Mouse (Mus musculus) embryonic facial prominence, embryonic 11.5 days (tissue): ENCODE results near the gene Arl8a. TPM values are rescaled to one million over a fixed set of nuclear protein-coding genes. Genes with fewer than 3 reads are reported as not detected.
A peak's percentile ranks its signal among the peaks of the same experiment; 100 is the strongest.

Source experiments
- ATAC-seq: fragments of 200-750 bp; cut with Nextera tagmentation; replicated peaks from 2 replicates; pipeline ENCODE4 v1.8.0; 2017; ENCODE audit warnings: low read depth; ENCODE audit not compliant: insufficient number of reproducible peaks, low FRiP score, low TSS enrichment
- DNase-seq: peaks from one replicate; pipeline ENCODE4 v3.0.0-alpha.2; 2015; ENCODE audit warnings: low spot score
- H3K27ac ChIP-seq: fragments of 300-500 bp; sonication (generic); replicated peaks from 2 replicates; pipeline ENCODE4 v1.5.1; 2014; ENCODE audit warnings: mild to moderate bottlenecking, low read depth, low read length, control low read depth
- H3K27me3 ChIP-seq: fragments of 300-500 bp; sonication (generic); 2 replicates; pipeline ENCODE4 v1.6.1; 2014; ENCODE audit warnings: mild to moderate bottlenecking, low read length, moderate library complexity, mixed read lengths; ENCODE audit not compliant: control insufficient read depth, insufficient read depth
- H3K36me3 ChIP-seq: fragments of 300-500 bp; sonication (generic); replicated peaks from 2 replicates; pipeline ENCODE4 v1.6.1; 2014; ENCODE audit warnings: low read depth, mild to moderate bottlenecking, low read length, moderate library complexity, mixed read lengths; ENCODE audit not compliant: control insufficient read depth, insufficient read depth
- H3K4me1 ChIP-seq: fragments of 300-500 bp; sonication (generic); 2 replicates; pipeline ENCODE4 v1.6.1; 2014; ENCODE audit warnings: low read length, mixed read lengths; ENCODE audit not compliant: control insufficient read depth, insufficient read depth
- H3K4me2 ChIP-seq: fragments of 300-500 bp; sonication (generic); 2 replicates; pipeline ENCODE4 v1.6.1; 2014; ENCODE audit warnings: low read depth, mild to moderate bottlenecking, control low read depth, low read length, moderate library complexity
- H3K4me3 ChIP-seq: fragments of 300-500 bp; sonication (generic); 2 replicates; pipeline ENCODE4 v1.5.1; 2014; ENCODE audit warnings: low read depth, low read length, control low read depth
- H3K9ac ChIP-seq: fragments of 300-500 bp; sonication (generic); replicated peaks from 2 replicates; pipeline ENCODE4 v1.6.1; 2014; ENCODE audit warnings: mild to moderate bottlenecking, control low read depth, low read length
- H3K9me3 ChIP-seq: fragments of 300-500 bp; sonication (generic); replicated peaks from 2 replicates; pipeline ENCODE4 v1.6.1; 2016; ENCODE audit warnings: mild to moderate bottlenecking, low read length, inconsistent platforms, mixed read lengths; ENCODE audit not compliant: control insufficient read depth
- WGBS: fragments of 180-500 bp; shearing (Covaris S2); extraction: QIAGEN DNeasy Blood & Tissue Kit; methylation state at CpG from one replicate; pipeline ENCODE4 v1.1.7; 2014; 5-methylcytosine and 5-hydroxymethylcytosine counted together
- polyA plus RNA-seq: library from polyadenylated mRNA; unstranded; fragments of >200 nt; fragmentation: Nextera tagmentation; extraction: Ambion mirVana; gene quantifications from 2 replicates; pipeline ENCODE4 v1.2.1, GENCODE M21; 2014

The Arl8a gene
- polyA plus RNA-seq, 1 experiment from 2014 or later = 44.2 TPM

- Histone ChIP-seq H3K9me3 (no peaks in the 10 kb centered on the region), H3K27ac (no peak overlapping the region), H3K9ac (no peak overlapping the region), H3K4me3 (no peak overlapping the region), H3K27me3 (no peaks in the 10 kb centered on the region), H3K36me3 (no peaks in the 10 kb centered on the region), H3K4me2 (no peak overlapping the region), H3K4me1 (peaks cover 9% of the 10 kb centered on the region)
- DNase-seq (no peak), ATAC-seq (no peak)
- WGBS = 66% methylated on average over 2 of the region's 2 CpGs
Measured at GRCm38 (mm10) chr1:135130376-135131018, 16.1 kb upstream of the Arl8a start.

DNA sequence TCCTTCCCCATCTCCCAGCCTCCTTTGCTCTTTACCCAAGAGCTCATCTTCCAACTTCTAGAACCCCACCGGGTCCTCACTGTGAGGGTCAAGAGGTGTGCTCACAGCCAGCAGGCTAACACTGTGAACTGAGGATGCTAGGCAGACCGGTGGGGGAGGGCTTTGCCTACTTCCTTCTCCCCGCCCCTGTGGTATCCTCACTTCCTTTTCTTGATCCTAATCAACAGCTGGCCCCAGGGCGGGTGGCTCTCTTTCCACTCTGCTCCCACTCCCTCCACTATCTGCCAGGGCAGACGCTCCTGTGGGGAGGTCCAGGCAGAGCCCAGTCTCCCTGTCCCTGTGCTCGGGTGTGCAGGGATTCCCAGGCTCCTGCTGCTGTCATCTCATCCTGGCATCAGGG is 15.6 kb upstream of the Arl8a start:
- H3K4me2 ChIP-seq = no peak overlapping the region; the same call in 1 of the 2 replicates
- DNase-seq = no peak
- H3K4me3 ChIP-seq = no peak overlapping the region
- no peaks in the 10 kb centered on the region for H3K9me3 ChIP-seq
- H3K4me1 ChIP-seq = peaks cover 9% of the 10 kb centered on the region
- no peaks in the 10 kb centered on the region for H3K36me3 ChIP-seq
- H3K27ac ChIP-seq = no peak overlapping the region
- H3K27me3 ChIP-seq = no peaks in the 10 kb centered on the region
- no peak overlapping the region for H3K9ac ChIP-seq
- no peak for ATAC-seq
- WGBS = 28% methylated on average over 6 of the region's 6 CpGs

GRCm38 (mm10) chr1:135131560-135131959 is 15.1 kb upstream of the Arl8a start:
- no peaks in the 10 kb centered on the region for H3K27me3 ChIP-seq
- H3K4me3 ChIP-seq = no peak overlapping the region
- H3K4me1 ChIP-seq = peaks cover 5% of the 10 kb centered on the region
- H3K4me2 ChIP-seq = no peak overlapping the region
- no peak overlapping the region for H3K9ac ChIP-seq
- DNase-seq = no peak
- WGBS = 65% methylated on average over 8 of the region's 8 CpGs
- no peaks in the 10 kb centered on the region for H3K9me3 ChIP-seq
- H3K27ac ChIP-seq = no peak overlapping the region
- no peak for ATAC-seq
- H3K36me3 ChIP-seq = no peaks in the 10 kb centered on the region

DNA sequence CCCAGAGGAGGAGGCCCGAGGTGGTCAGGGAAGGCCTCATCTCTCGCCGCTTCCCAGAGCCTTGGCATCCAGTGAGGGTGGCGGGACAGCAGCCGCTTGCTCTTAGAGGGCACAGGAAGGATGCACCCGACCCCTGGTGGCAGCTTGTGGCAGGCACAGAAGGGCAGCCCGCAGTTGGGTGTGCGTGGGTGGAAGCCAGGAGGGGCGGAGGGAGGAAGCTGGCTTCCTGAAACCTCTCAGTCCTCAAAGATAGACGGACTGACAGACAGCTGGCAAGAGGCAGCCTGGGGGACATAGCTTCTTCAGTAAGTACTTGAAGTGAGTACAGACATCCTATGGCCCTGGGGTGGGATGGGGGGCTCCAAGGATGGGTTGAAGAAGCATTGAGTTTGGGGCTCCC is 14.2 kb upstream of the Arl8a start, which contains the start of gene Ptpn7:
Gene Ptpn7 (plus strand): TSS at position 228 of the 400 bp plus-strand sequence.
- H3K9me3 ChIP-seq = no peaks in the 10 kb centered on the region
- no peak within 1 kb of the TSS for H3K4me2 ChIP-seq
- H3K4me1 ChIP-seq = peaks cover 2% of the 10 kb centered on the region
- no peak within 1 kb of the TSS for H3K27ac ChIP-seq
- H3K4me3 ChIP-seq = no peak within 1 kb of the TSS
- H3K9ac ChIP-seq = no peak within 1 kb of the TSS
- no peaks in the 10 kb centered on the region for H3K36me3 ChIP-seq
- no peaks in the 10 kb centered on the region for H3K27me3 ChIP-seq
- ATAC-seq (no peak), DNase-seq (no peak)
- 36% methylated on average over 10 of the region's 10 CpGs for WGBS

DNA sequence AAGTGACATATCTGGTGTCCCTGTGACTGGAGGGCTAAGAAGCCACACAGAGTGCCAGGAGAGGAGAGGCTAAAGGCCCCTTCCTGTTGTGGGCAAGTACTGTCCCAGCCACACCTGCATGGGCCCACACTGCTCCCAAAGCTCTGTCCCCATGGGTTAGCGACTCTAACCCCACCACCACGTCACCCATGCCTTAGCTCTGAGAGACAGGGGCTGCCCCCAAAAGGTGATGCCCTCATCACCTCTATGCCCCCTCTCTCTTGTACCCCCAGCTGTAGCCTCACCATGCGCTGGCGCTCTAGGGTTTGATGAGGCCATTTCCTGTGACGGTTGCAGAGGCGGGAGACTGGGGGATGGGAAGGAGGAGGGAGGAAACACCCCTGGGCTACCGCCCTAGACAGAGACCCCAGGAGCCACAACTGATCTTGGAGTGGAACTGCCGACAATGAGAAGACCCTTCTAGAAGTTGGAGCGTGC is 13.7 kb upstream of the Arl8a start:
- DNase-seq = no peak
- Histone ChIP-seq H3K4me1 (peaks cover 2% of the 10 kb centered on the region), H3K36me3 (no peaks in the 10 kb centered on the region), H3K4me3 (no peak overlapping the region), H3K27ac (no peak overlapping the region), H3K27me3 (no peaks in the 10 kb centered on the region), H3K9me3 (no peaks in the 10 kb centered on the region), H3K9ac (no peak overlapping the region), H3K4me2 (no peak overlapping the region)
- WGBS = 73% methylated on average over 9 of the region's 9 CpGs
- no peak for ATAC-seq

DNA sequence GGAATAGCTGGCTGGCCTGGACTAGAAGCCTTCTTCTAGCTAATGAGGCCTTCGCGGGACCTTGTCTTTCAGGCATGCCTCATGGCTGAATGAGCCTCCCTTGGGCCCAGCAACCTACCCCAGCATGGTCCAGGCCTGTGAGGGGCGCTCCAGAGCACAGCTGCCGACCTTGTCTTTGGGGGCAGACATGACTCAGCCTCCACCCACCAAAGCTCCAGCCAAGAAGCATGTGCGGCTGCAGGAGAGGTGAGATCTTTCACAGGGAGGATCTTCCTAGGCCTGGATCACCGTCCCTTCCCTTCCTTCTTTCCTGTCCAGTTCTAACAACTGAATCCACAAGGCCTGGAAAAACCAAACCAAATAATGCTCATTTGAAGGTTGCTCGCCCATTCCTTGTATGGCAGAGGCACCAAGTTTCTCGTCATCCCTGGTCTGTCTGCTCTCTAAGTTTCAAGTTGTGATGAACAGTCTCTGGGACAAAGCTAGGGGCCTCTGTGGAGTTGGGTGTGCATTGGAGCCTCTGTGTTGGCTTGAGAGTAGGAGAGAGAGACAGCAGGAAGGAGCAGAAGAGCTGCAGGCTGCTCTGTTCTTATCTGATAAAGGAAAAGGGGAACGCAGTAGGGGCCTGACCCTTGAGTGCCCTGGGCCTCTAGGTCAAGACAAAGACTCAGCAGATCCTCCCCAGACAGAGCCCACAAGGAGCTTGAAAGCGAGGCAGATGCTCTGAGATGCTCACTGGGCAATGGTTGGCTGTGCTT is 12.8 kb upstream of the Arl8a start:
- no peak for DNase-seq
- 78% methylated on average over 10 of the region's 10 CpGs for WGBS
- Histone ChIP-seq H3K4me3 (no peak overlapping the region), H3K27me3 (no peaks in the 10 kb centered on the region), H3K4me2 (no peak overlapping the region), H3K4me1 (peaks cover 2% of the 10 kb centered on the region), H3K9ac (no peak overlapping the region), H3K36me3 (no peaks in the 10 kb centered on the region), H3K27ac (no peak overlapping the region), H3K9me3 (no peaks in the 10 kb centered on the region)
- ATAC-seq = no peak

GRCm38 (mm10) chr1:135135111-135135787 is 11.4 kb upstream of the Arl8a start:
- DNase-seq = no peak
- H3K9me3 ChIP-seq = no peaks in the 10 kb centered on the region
- no peaks in the 10 kb centered on the region for H3K27me3 ChIP-seq
- no peak overlapping the region for H3K4me3 ChIP-seq
- no peaks in the 10 kb centered on the region for H3K36me3 ChIP-seq
- WGBS = 86% methylated on average over 8 of the region's 8 CpGs
- no peak for ATAC-seq
- no peak overlapping the region for H3K4me2 ChIP-seq
- no peak overlapping the region for H3K9ac ChIP-seq
- H3K27ac ChIP-seq = no peak overlapping the region
- H3K4me1 ChIP-seq = no peaks in the 10 kb centered on the region; the same call in none of the 2 replicates

- no peaks in the 10 kb centered on the region for H3K36me3 ChIP-seq
- no peak overlapping the region for H3K4me2 ChIP-seq
- H3K4me3 ChIP-seq = no peak overlapping the region
- H3K27ac ChIP-seq = no peak overlapping the region
- DNase-seq (peak; percentile 85), ATAC-seq (no peak; the same call in 1 of the 2 replicates)
- H3K27me3 ChIP-seq = no peaks in the 10 kb centered on the region
- H3K9me3 ChIP-seq = no peaks in the 10 kb centered on the region
- no peak overlapping the region for H3K9ac ChIP-seq
- WGBS = 13% methylated on average over 1 of the region's 1 CpGs
- H3K4me1 ChIP-seq = no peaks in the 10 kb centered on the region
Measured at GRCm38 (mm10) chr1:135136500-135136899, 10.1 kb upstream of the Arl8a start.
